Mouse (Mus musculus) neural tube, embryonic 14.5 days (tissue): ENCODE results near the gene Rps6ka2. TPM values are rescaled to one million over a fixed set of nuclear protein-coding genes. Genes with fewer than 3 reads are reported as not detected.
"Not testable (repeated sequence)": the region's sequence is repeated elsewhere in the genome, so short reads cannot be mapped to it uniquely, and the experiment has no call there.

ENCODE experiments used
- ATAC-seq: fragments of 200-750 bp; cut with Nextera tagmentation; 2 replicates; pipeline ENCODE4 v1.8.0; 2017; ENCODE audit warnings: low read depth, mild to moderate bottlenecking, moderate TSS enrichment, moderate library complexity
- H3K27ac ChIP-seq: fragments of 300-500 bp; sonication (generic); 2 replicates; pipeline ENCODE4 v1.5.1; 2014; ENCODE audit warnings: low read depth, mild to moderate bottlenecking, control low read depth, low read length, moderate library complexity, mixed read lengths
- H3K27me3 ChIP-seq: fragments of 300-500 bp; sonication (generic); 2 replicates; pipeline ENCODE4 v1.6.1; 2014; ENCODE audit warnings: low read length; ENCODE audit not compliant: control insufficient read depth, insufficient read depth
- H3K36me3 ChIP-seq: fragments of 300-500 bp; sonication (generic); 2 replicates; pipeline ENCODE4 v1.6.1; 2014; ENCODE audit warnings: low read length, mixed read lengths; ENCODE audit not compliant: control insufficient read depth, insufficient read depth
- H3K4me1 ChIP-seq: fragments of 300-500 bp; sonication (generic); 2 replicates; pipeline ENCODE4 v1.6.1; 2014; ENCODE audit warnings: low read length; ENCODE audit not compliant: control insufficient read depth, insufficient read depth
- H3K4me2 ChIP-seq: fragments of 300-500 bp; sonication (generic); 2 replicates; pipeline ENCODE4 v1.6.1; 2014; ENCODE audit warnings: mild to moderate bottlenecking, low read depth, low read length, control low read depth
- H3K4me3 ChIP-seq: fragments of 300-500 bp; sonication (generic); 2 replicates; pipeline ENCODE4 v1.5.1; 2014; ENCODE audit warnings: low read depth, low read length, control low read depth, mixed read lengths
- H3K9ac ChIP-seq: fragments of 300-500 bp; sonication (generic); replicated peaks from 2 replicates; pipeline ENCODE4 v1.6.1; 2014; ENCODE audit warnings: low read depth, mild to moderate bottlenecking, control low read depth, low read length, mixed read lengths
- H3K9me3 ChIP-seq: fragments of 300-500 bp; sonication (generic); 2 replicates; pipeline ENCODE4 v1.6.1; 2016; ENCODE audit warnings: low read length; ENCODE audit not compliant: control insufficient read depth
- WGBS: fragments of 180-500 bp; shearing (Covaris S2); extraction: QIAGEN DNeasy Blood & Tissue Kit; methylation state at CpG from one replicate; pipeline ENCODE4 v1.1.7; 2014; 5-methylcytosine and 5-hydroxymethylcytosine counted together
- polyA plus RNA-seq: library from polyadenylated mRNA; unstranded; fragments of >200 nt; fragmentation: Nextera tagmentation; extraction: Ambion mirVana; gene quantifications from 2 replicates; pipeline ENCODE4 v1.2.1, GENCODE M21; 2014

Rps6ka2 gene
- polyA plus RNA-seq, 1 experiment from 2014 or later = 20.7 TPM

- H3K27me3 ChIP-seq = no peaks in the 10 kb centered on the region
- no peak overlapping the region for H3K4me3 ChIP-seq
- H3K9ac ChIP-seq = no peak overlapping the region
- no peak overlapping the region for H3K27ac ChIP-seq
- 0 out of 2 replicates have a peak, but pooled peaks cover 2% of the 10 kb centered on the region for H3K4me1 ChIP-seq
- no peak overlapping the region for H3K4me2 ChIP-seq
- H3K36me3 ChIP-seq = 0 out of 2 replicates have a peak, but pooled peaks cover 3% of the 10 kb centered on the region
- WGBS = 81% methylated on average over 8 of the region's 8 CpGs
- no peaks in the 10 kb centered on the region for H3K9me3 ChIP-seq
- peak; percentile 11; the same call in 1 of the 2 replicates for ATAC-seq
Measured at GRCm38 (mm10) chr17:7284297-7284910, 114.5 kb downstream of the Rps6ka2 start.

- no peak for ATAC-seq
- no peaks in the 10 kb centered on the region for H3K27me3 ChIP-seq
- WGBS = 92% methylated on average over 12 of the region's 12 CpGs
- 0 out of 2 replicates have a peak, but pooled peaks cover 2% of the 10 kb centered on the region for H3K4me1 ChIP-seq
- no peak overlapping the region for H3K4me3 ChIP-seq
- H3K27ac ChIP-seq = no peak overlapping the region
- H3K9ac ChIP-seq = no peak overlapping the region
- H3K9me3 ChIP-seq = no peaks in the 10 kb centered on the region
- no peak overlapping the region for H3K4me2 ChIP-seq
- H3K36me3 ChIP-seq = 0 out of 2 replicates have a peak, but pooled peaks cover 3% of the 10 kb centered on the region
Measured at GRCm38 (mm10) chr17:7285292-7285691, 115.4 kb downstream of the Rps6ka2 start.

GRCm38 (mm10) chr17:7286422-7287050, 116.6 kb downstream of the Rps6ka2 start:
- 69% methylated on average over 12 of the region's 12 CpGs for WGBS
- no peaks in the 10 kb centered on the region for H3K27me3 ChIP-seq
- H3K9ac ChIP-seq = no peak overlapping the region
- no peaks in the 10 kb centered on the region for H3K9me3 ChIP-seq
- H3K4me3 ChIP-seq = no peak overlapping the region
- H3K4me2 ChIP-seq = no peak overlapping the region
- H3K4me1 ChIP-seq = 0 out of 2 replicates have a peak, but pooled peaks cover 2% of the 10 kb centered on the region
- H3K36me3 ChIP-seq = 0 out of 2 replicates have a peak, but pooled peaks cover 3% of the 10 kb centered on the region
- ATAC-seq = no peak
- H3K27ac ChIP-seq = peak overlapping the region; percentile 0; the same call in 1 of the 2 replicates

- no peaks in the 10 kb centered on the region for H3K27me3 ChIP-seq
- H3K4me2 ChIP-seq = no peak overlapping the region
- H3K9me3 ChIP-seq = no peaks in the 10 kb centered on the region
- H3K4me1 ChIP-seq = no peaks in the 10 kb centered on the region
- no peaks in the 10 kb centered on the region for H3K36me3 ChIP-seq
- WGBS = 58% methylated on average over 11 of the region's 11 CpGs
- no peak overlapping the region for H3K9ac ChIP-seq
- H3K27ac ChIP-seq = no peak overlapping the region
- H3K4me3 ChIP-seq = no peak overlapping the region
- ATAC-seq = no peak
Measured at GRCm38 (mm10) chr17:7292012-7292684, 122.2 kb downstream of the Rps6ka2 start.

- H3K4me1 ChIP-seq, H3K36me3 ChIP-seq, H3K4me2 ChIP-seq, H3K9me3 ChIP-seq, H3K27ac ChIP-seq, H3K27me3 ChIP-seq, H3K9ac ChIP-seq, H3K4me3 ChIP-seq: not testable (repeated sequence)
- 65% methylated on average over 8 of the region's 8 CpGs for WGBS
- peak; percentile 94 for ATAC-seq
Measured at GRCm38 (mm10) chr17:7306278-7307196, 136.6 kb downstream of the Rps6ka2 start.

- H3K4me2 ChIP-seq, H3K9ac ChIP-seq, H3K4me1 ChIP-seq, H3K9me3 ChIP-seq, H3K27me3 ChIP-seq, ATAC-seq, H3K27ac ChIP-seq, H3K36me3 ChIP-seq, H3K4me3 ChIP-seq: not testable (repeated sequence)
- 83% methylated on average over 6 of the region's 8 CpGs for WGBS
Measured at GRCm38 (mm10) chr17:7315693-7316382, 145.9 kb downstream of the Rps6ka2 start.

- not testable (repeated sequence) for H3K9ac ChIP-seq, H3K36me3 ChIP-seq, H3K4me2 ChIP-seq, H3K4me3 ChIP-seq, H3K9me3 ChIP-seq, H3K27me3 ChIP-seq, H3K4me1 ChIP-seq, ATAC-seq, H3K27ac ChIP-seq
- WGBS = 90% methylated on average over 6 of the region's 6 CpGs
Measured at GRCm38 (mm10) chr17:7319789-7320188, 149.9 kb downstream of the Rps6ka2 start.

- WGBS = 96% methylated on average over 3 of the region's 5 CpGs
- not testable (repeated sequence) for H3K27ac ChIP-seq, H3K9me3 ChIP-seq, ATAC-seq, H3K4me2 ChIP-seq, H3K4me3 ChIP-seq, H3K9ac ChIP-seq, H3K36me3 ChIP-seq, H3K27me3 ChIP-seq, H3K4me1 ChIP-seq
Measured at GRCm38 (mm10) chr17:7324346-7324745, 154.4 kb downstream of the Rps6ka2 start, which contains the start of gene Tcp10a. TSS of gene Tcp10a (plus strand) at chr17:7324646.
